Comparison of ENCODE assay signal across 11 mouse cellular contexts in genomic region chr7:27335011-27335720, GRCm38 (mm10). TPM values are rescaled to one million over a fixed set of nuclear protein-coding genes. Genes with fewer than 3 reads are reported as not detected.
A peak's percentile ranks its signal among the peaks of the same experiment; 100 is the strongest.
DNase-seq lines count a peak whose midpoint lies in the region; ATAC-seq lines count a peak whose summit lies in the region.
"Had no signal": no experiment of that assay in that cellular context is flagged by ENCODE, and none has a peak within 500 bp of the region (broad histone marks: within the 10 kb centered on the region; RNA-seq: fewer than 3 reads in every experiment).

No protein-coding gene starts in this region.

- no peak overlapping the region for H3K27ac ChIP-seq in heart, embryonic 10.5 days
- H3K27ac ChIP-seq in heart, embryonic 16.5 days (ENCODE audit: low read length) = peak overlapping the region; percentile 68
- 0 out of 2 replicates have a peak overlapping the region, but pooled peaks have one; percentile 40 for H3K27ac ChIP-seq in stomach, embryonic 14.5 days (ENCODE audit: low read length)

- H3K4me1 ChIP-seq in heart, embryonic 10.5 days = peaks cover 63% of the 10 kb centered on the region
- H3K4me1 ChIP-seq in heart, embryonic 16.5 days (ENCODE audit: control insufficient read depth, insufficient read depth, low read length) = peaks cover 43% of the 10 kb centered on the region
- peaks cover 29% of the 10 kb centered on the region; the same call in 1 of the 2 replicates for H3K4me1 ChIP-seq in stomach, embryonic 14.5 days (ENCODE audit: control insufficient read depth, insufficient read depth, low read length)

- no peaks in the 10 kb centered on the region for H3K9me3 ChIP-seq in heart, embryonic 10.5 days
- H3K9me3 ChIP-seq in heart, embryonic 16.5 days (replicated peaks; ENCODE audit: control insufficient read depth, low read length) = no peaks in the 10 kb centered on the region
- H3K9me3 ChIP-seq in stomach, embryonic 14.5 days (ENCODE audit: control insufficient read depth, low read depth, low read length) = no peaks in the 10 kb centered on the region

- H3K4me3 ChIP-seq in heart, embryonic 10.5 days = peak overlapping the region; percentile 65; the same call in 1 of the 2 replicates
- H3K4me3 ChIP-seq in heart, embryonic 16.5 days (ENCODE audit: low read length) = no peak overlapping the region
- peak overlapping the region; percentile 79; the same call in 1 of the 2 replicates for H3K4me3 ChIP-seq in stomach, embryonic 14.5 days (ENCODE audit: low read depth, low read length)

- H3K36me3 ChIP-seq in heart, embryonic 10.5 days = no peaks in the 10 kb centered on the region
- H3K36me3 ChIP-seq in heart, embryonic 16.5 days (ENCODE audit: control insufficient read depth, insufficient read depth) = no peaks in the 10 kb centered on the region
- H3K36me3 ChIP-seq in stomach, embryonic 14.5 days (ENCODE audit: control insufficient read depth, insufficient read depth, low read length) = no peaks in the 10 kb centered on the region

- H3K27me3 ChIP-seq in heart, embryonic 10.5 days (ENCODE audit: insufficient read depth, poor library complexity, severe bottlenecking) = peaks cover 93% of the 10 kb centered on the region
- peaks cover 84% of the 10 kb centered on the region for H3K27me3 ChIP-seq in heart, embryonic 16.5 days (ENCODE audit: control insufficient read depth, insufficient read depth, low read length)
- H3K27me3 ChIP-seq in stomach, embryonic 14.5 days (ENCODE audit: control insufficient read depth, insufficient read depth, low read length) = peaks cover 3% of the 10 kb centered on the region; the same call in 1 of the 2 replicates

- DNase-seq in heart, embryonic 10.5 days (ENCODE audit: low spot score) = peak; percentile 74
- no peak for DNase-seq in heart, postnatal 36 days
- peak; percentile 36 for DNase-seq in lung, postnatal 10 days
- DNase-seq in lung, postnatal 25 days (ENCODE audit: low spot score) = no peak
- DNase-seq in ovary, postnatal 14 days (ENCODE audit: low spot score) = no peak
- no peak for DNase-seq in right cerebral cortex, adult 18-20 months

- ATAC-seq in heart, embryonic 16.5 days (replicated peaks; ENCODE audit: extremely low read depth, insufficient read depth, low FRiP score) = no peak
- ATAC-seq in stomach, embryonic 14.5 days (ENCODE audit: insufficient number of reproducible peaks, insufficient read depth, low FRiP score, low read depth) = no peak

- peak overlapping the region; percentile 90; the same call in 1 of the 2 replicates for H3K4me2 ChIP-seq in heart, embryonic 16.5 days (ENCODE audit: low read depth, low read length)
- peak overlapping the region; percentile 83; the same call in 1 of the 2 replicates for H3K4me2 ChIP-seq in stomach, embryonic 14.5 days (replicated peaks; ENCODE audit: low read depth, low read length)

- peak overlapping the region; percentile 33; the same call in 1 of the 2 replicates for H3K9ac ChIP-seq in heart, embryonic 16.5 days (ENCODE audit: low read length)
- no peak overlapping the region for H3K9ac ChIP-seq in stomach, embryonic 14.5 days (replicated peaks; ENCODE audit: low read depth, low read length)

- intact Hi-C loops in heart, postnatal 36 days (cut with DNase I) = loop anchor here (5.0 to 10.0 kb wide), 4 partner anchors 172 to 1040 kb away; partner anchors contain the start of genes Akt2, Plekhg2 and Zfp607b

- WGBS in heart, embryonic 10.5 days = 58% methylated on average over 15 of the region's 15 CpGs
- 43% methylated on average over 15 of the region's 15 CpGs for WGBS in heart, embryonic 16.5 days
- 41% methylated on average over 15 of the region's 15 CpGs for WGBS in stomach, embryonic 14.5 days

RNA-seq across cellular contexts. Expression of gene Ltbp4, which starts 2.3 kb away (rescaled TPM):
- 19.2 and 23.6 TPM in 2 replicates for polyA plus RNA-seq in heart, embryonic 10.5 days (2016; fragmentation: Nextera tagmentation; extraction: Ambion mirVana)
- total RNA-seq in heart, postnatal 36 days (2021) = 100 to 1,000 TPM; 207 to 236 TPM
- polyA plus RNA-seq in heart, embryonic 16.5 days (2015; fragmentation: Nextera tagmentation; extraction: Ambion mirVana) = 63.5 and 86.0 TPM in 2 replicates
- 178 and 189 TPM in 2 replicates for polyA plus RNA-seq in stomach, embryonic 14.5 days (2014; fragmentation: Nextera tagmentation; extraction: Ambion mirVana)
- total RNA-seq: common myeloid progenitor, adult 5-6 weeks had no signal

RNA-seq across cellular contexts. Expression of gene Shkbp1, which starts 20.7 kb away (rescaled TPM):
- polyA plus RNA-seq in heart, embryonic 10.5 days (2016; fragmentation: Nextera tagmentation; extraction: Ambion mirVana) = 48.3 and 50.4 TPM in 2 replicates
- total RNA-seq in heart, postnatal 36 days (2021) = 1 to 10 TPM; 6.5 to 7.5 TPM
- 22.3 and 24.1 TPM in 2 replicates for polyA plus RNA-seq in heart, embryonic 16.5 days (2015; fragmentation: Nextera tagmentation; extraction: Ambion mirVana)
- polyA plus RNA-seq in stomach, embryonic 14.5 days (2014; fragmentation: Nextera tagmentation; extraction: Ambion mirVana) = 41.5 and 41.6 TPM in 2 replicates

RNA-seq across cellular contexts. Expression of gene Gm20479, which starts 22.1 kb away (rescaled TPM):
- 1.3 and 2.1 TPM in 2 replicates for polyA plus RNA-seq in heart, embryonic 10.5 days (2016; fragmentation: Nextera tagmentation; extraction: Ambion mirVana)
- total RNA-seq in heart, postnatal 36 days (2021) = not detected
- polyA plus RNA-seq in heart, embryonic 16.5 days (2015; fragmentation: Nextera tagmentation; extraction: Ambion mirVana) = 0.46 TPM in 1 of 2 replicates, not detected in the other
- 0.53 and 1.9 TPM in 2 replicates for polyA plus RNA-seq in stomach, embryonic 14.5 days (2014; fragmentation: Nextera tagmentation; extraction: Ambion mirVana)
- total RNA-seq: common myeloid progenitor, adult 5-6 weeks; layer of hippocampus, postnatal 36 days had no signal
- polyA plus RNA-seq: kidney, adult 2 months had no signal

Comparison
In these comparisons a context has a peak if more than half of its experiments do, and no peak if none do; other contexts are left out.
1. DNase-seq: peak in heart, embryonic 10.5 days (single experiment) and lung, postnatal 10 days (single experiment); none in heart, postnatal 36 days (0 of 2), lung, postnatal 25 days (single experiment), ovary, postnatal 14 days (single experiment) and right cerebral cortex, adult 18-20 months (single experiment).